Mouse (Mus musculus) 3134 (cell line): Measurements from ENCODE around the gene Il3.
"Not testable (repeated sequence)": the region's sequence is repeated elsewhere in the genome, so short reads cannot be mapped to it uniquely, and the experiment has no call there.

Source experiments
- DNase-seq: peaks from one replicate; pipeline ENCODE4 v3.0.0-alpha.2; 2011; ENCODE audit warnings: low spot score; ENCODE audit not compliant: insufficient read length; ENCODE audit errors: extremely low read depth

The Il3 gene

GRCm38 (mm10) chr11:54267177-54267576 lies at the start of gene Il3:
Gene Il3, minus strand, starts transcription at chr11:54267277.
- no peak for DNase-seq

- DNase-seq: no peak
These were observed 48.3 kb upstream of the Il3 start for GRCm38 (mm10) chr11:54315336-54315735.

GRCm38 (mm10) chr11:54314740-54315139 lies 47.7 kb upstream of the Il3 start:
- DNase-seq: no peak

GRCm38 (mm10) chr11:54313391-54314360 lies 46.6 kb upstream of the Il3 start:
- DNase-seq: no peak

- DNase-seq: no peak
These were observed 45.5 kb upstream of the Il3 start for GRCm38 (mm10) chr11:54312603-54313002.

- no peak for DNase-seq
These were observed 44.9 kb upstream of the Il3 start for GRCm38 (mm10) chr11:54312021-54312420.

GRCm38 (mm10) chr11:54310588-54310987 lies 43.5 kb upstream of the Il3 start:
- DNase-seq: no peak

- DNase-seq: peak; percentile 22
These were observed 40.2 kb upstream of the Il3 start for GRCm38 (mm10) chr11:54307139-54307816.

- DNase-seq: no peak
These were observed 38.3 kb upstream of the Il3 start for GRCm38 (mm10) chr11:54305331-54305730.

- no peak for DNase-seq
These were observed 37.4 kb upstream of the Il3 start for GRCm38 (mm10) chr11:54304471-54304873.

- DNase-seq: no peak
These were observed 36.8 kb upstream of the Il3 start, which contains the start of gene Acsl6 for GRCm38 (mm10) chr11:54303728-54304470. Gene Acsl6, plus strand, starts transcription at chr11:54303798.

GRCm38 (mm10) chr11:54303076-54303727 lies 36.1 kb upstream of the Il3 start:
- no peak for DNase-seq

GRCm38 (mm10) chr11:54302606-54303005 lies 35.5 kb upstream of the Il3 start:
- no peak for DNase-seq

GRCm38 (mm10) chr11:54301994-54302393 lies 34.9 kb upstream of the Il3 start:
- no peak for DNase-seq

- DNase-seq: no peak
These were observed 31.7 kb upstream of the Il3 start for GRCm38 (mm10) chr11:54298777-54299176.

- not testable (repeated sequence) for DNase-seq
These were observed 30.4 kb upstream of the Il3 start for GRCm38 (mm10) chr11:54297471-54297870.

GRCm38 (mm10) chr11:54296734-54297133 lies 29.7 kb upstream of the Il3 start:
- DNase-seq: no peak

- no peak for DNase-seq
These were observed 28.9 kb upstream of the Il3 start for GRCm38 (mm10) chr11:54295971-54296370.

GRCm38 (mm10) chr11:54293980-54294807 lies 27.1 kb upstream of the Il3 start:
- no peak for DNase-seq

- DNase-seq: no peak
These were observed 25.1 kb upstream of the Il3 start for GRCm38 (mm10) chr11:54292163-54292562.
